Mouse (Mus musculus): ENCODE measurements around the gene D630036H23Rik. TPM values are rescaled to one million over a fixed set of nuclear protein-coding genes. Genes with fewer than 3 reads are reported as not detected.

D630036H23Rik gene
- polyA plus RNA-seq (2014; fragmentation: Nextera tagmentation; extraction: Ambion mirVana): 2.2 and 2.3 TPM in 2 replicates

DNA sequence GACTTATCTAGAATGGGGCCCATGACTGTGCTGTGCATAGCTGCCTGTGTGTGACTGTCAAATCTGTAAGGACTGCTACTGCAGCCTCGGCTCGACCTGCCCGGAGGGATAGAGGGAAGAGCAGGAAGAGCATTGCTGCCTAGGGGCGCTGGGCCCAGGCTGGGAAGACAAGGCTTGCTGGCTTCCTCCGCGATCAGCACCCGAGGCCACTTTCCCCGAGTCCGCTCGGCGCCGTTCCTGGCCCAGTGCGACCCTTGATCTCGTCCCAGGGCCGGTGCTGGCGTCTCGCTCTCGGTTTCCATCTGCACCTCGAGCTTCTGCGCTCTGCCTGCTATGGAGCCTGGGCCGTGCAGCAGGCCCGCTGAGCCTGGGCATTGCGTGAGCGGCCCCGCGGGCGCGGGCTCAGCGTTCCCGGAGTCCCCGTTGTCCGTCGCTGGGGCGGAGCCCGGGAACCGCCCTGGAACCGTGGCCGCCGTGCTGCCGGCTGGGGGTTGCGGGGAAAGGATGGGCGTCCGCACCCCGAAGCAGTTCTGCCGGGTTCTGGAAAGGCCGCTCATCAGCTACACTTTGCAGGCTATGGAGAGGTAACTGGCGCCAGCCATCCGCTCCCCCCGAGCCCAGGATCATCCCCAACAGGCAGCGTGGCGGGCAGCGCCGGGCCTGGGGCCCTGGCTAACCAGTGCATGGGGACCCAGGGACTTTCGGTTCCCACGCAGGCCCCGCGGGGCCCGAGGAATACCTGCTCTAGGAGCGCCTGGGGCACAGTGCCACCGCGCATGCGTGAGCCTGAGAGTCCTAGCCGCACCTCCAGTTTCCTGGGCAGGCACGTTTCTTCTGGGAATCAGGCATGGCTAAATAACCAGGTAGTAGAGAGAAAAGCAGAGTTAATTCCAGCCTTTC lies at the start of gene D630036H23Rik, which contains the start of gene Ispd:
Gene D630036H23Rik, minus strand, starts transcription at position 741 of the 900 bp plus-strand sequence.
Gene Ispd, plus strand, starts transcription at position 10 of the 900 bp plus-strand sequence.
- peak; percentile 18; the same call in 1 of the 2 replicates for TF ChIP-seq CTCF (IDR thresholded peaks at IDR 0.05; ENCODE audit: low read depth)
- DNase-seq (peak; percentile 88), ATAC-seq (ENCODE audit: insufficient read depth) (peak; percentile 92)
- Histone ChIP-seq H3K27me3 (ENCODE audit: insufficient read depth, low read length) (no peaks in the 10 kb centered on the region), H3K4me1 (ENCODE audit: insufficient read depth) (peaks cover 5% of the 10 kb centered on the region; the same call in 1 of the 2 replicates), H3K4me2 (peak within 1 kb of the TSS; percentile 80), H3K9me3 (ENCODE audit: low read depth, low read length) (no peaks in the 10 kb centered on the region), H3K4me3 (ENCODE audit: low read depth, low read length) (peak within 1 kb of the TSS; percentile 64), H3K9ac (peak within 1 kb of the TSS; percentile 94), H3K36me3 (ENCODE audit: insufficient read depth) (no peaks in the 10 kb centered on the region), H3K27ac (ENCODE audit: low read depth) (peak within 1 kb of the TSS; percentile 97)
- under 1% methylated on average over 64 of the region's 64 CpGs for WGBS

GRCm38 (mm10) chr12:36426163-36427045 lies 44.4 kb upstream of the D630036H23Rik start:
- no peak overlapping the region for H3K9ac ChIP-seq
- H3K4me3 ChIP-seq (ENCODE audit: low read depth, low read length): no peak overlapping the region
- TF ChIP-seq CTCF (IDR thresholded peaks at IDR 0.05; ENCODE audit: low read depth): no peak
- WGBS: 38% methylated on average over 15 of the region's 15 CpGs
- no peaks in the 10 kb centered on the region for H3K9me3 ChIP-seq (ENCODE audit: low read depth, low read length)
- H3K27ac ChIP-seq (ENCODE audit: low read depth): peak overlapping the region; percentile 46; the same call in 1 of the 2 replicates
- no peaks in the 10 kb centered on the region for H3K36me3 ChIP-seq (ENCODE audit: insufficient read depth)
- H3K4me2 ChIP-seq: 0 out of 2 replicates have a peak overlapping the region, but pooled peaks have one; percentile 7
- DNase-seq (peak; percentile 80), ATAC-seq (ENCODE audit: insufficient read depth) (peak; percentile 98)
- H3K27me3 ChIP-seq (ENCODE audit: insufficient read depth, low read length): no peaks in the 10 kb centered on the region
- peaks cover 11% of the 10 kb centered on the region; the same call in 1 of the 2 replicates for H3K4me1 ChIP-seq (ENCODE audit: insufficient read depth)

DNA sequence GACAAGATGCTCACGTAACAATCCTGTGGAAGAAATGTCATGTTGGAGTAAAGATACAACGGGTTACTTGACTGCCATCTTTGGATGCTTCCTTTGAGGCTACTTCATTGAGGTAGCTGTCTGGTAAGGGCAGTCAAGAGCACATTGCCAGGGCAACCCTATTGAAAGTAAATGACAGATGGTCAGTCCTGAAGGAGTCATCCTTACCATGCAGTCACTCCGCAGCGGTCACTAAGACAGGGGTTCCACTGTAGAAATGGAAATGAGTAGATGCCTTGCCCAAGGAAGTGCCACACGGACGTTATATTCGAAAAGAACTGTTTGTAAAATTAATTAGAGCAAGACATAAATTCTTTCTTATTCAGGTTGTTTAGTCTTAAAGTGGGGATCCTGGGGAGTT lies 43.3 kb upstream of the D630036H23Rik start:
- Histone ChIP-seq H3K4me2 (no peak overlapping the region), H3K4me3 (ENCODE audit: low read depth, low read length) (no peak overlapping the region), H3K36me3 (ENCODE audit: insufficient read depth) (no peaks in the 10 kb centered on the region), H3K27me3 (ENCODE audit: insufficient read depth, low read length) (no peaks in the 10 kb centered on the region), H3K9ac (no peak overlapping the region), H3K4me1 (ENCODE audit: insufficient read depth) (peaks cover 11% of the 10 kb centered on the region; the same call in 1 of the 2 replicates), H3K9me3 (ENCODE audit: low read depth, low read length) (no peaks in the 10 kb centered on the region), H3K27ac (ENCODE audit: low read depth) (no peak overlapping the region)
- DNase-seq: no peak
- ATAC-seq (ENCODE audit: insufficient read depth): no peak
- no peak for TF ChIP-seq CTCF (IDR thresholded peaks at IDR 0.05; ENCODE audit: low read depth)
- 90% methylated on average over 7 of the region's 7 CpGs for WGBS

- TF ChIP-seq CTCF (IDR thresholded peaks at IDR 0.05; ENCODE audit: low read depth): no peak
- Histone ChIP-seq H3K9me3 (ENCODE audit: low read depth, low read length) (no peaks in the 10 kb centered on the region), H3K9ac (no peak overlapping the region), H3K36me3 (ENCODE audit: insufficient read depth) (no peaks in the 10 kb centered on the region), H3K4me1 (ENCODE audit: insufficient read depth) (peaks cover 11% of the 10 kb centered on the region; the same call in 1 of the 2 replicates), H3K27me3 (ENCODE audit: insufficient read depth, low read length) (no peaks in the 10 kb centered on the region), H3K27ac (ENCODE audit: low read depth) (no peak overlapping the region), H3K4me2 (no peak overlapping the region), H3K4me3 (ENCODE audit: low read depth, low read length) (no peak overlapping the region)
- DNase-seq: no peak
- ATAC-seq (ENCODE audit: insufficient read depth): no peak
- WGBS: 57% methylated on average over 10 of the region's 10 CpGs
Measured at GRCm38 (mm10) chr12:36423677-36424076, 41.7 kb upstream of the D630036H23Rik start.

- H3K4me3 ChIP-seq (ENCODE audit: low read depth, low read length): no peak overlapping the region
- peak overlapping the region; percentile 79; the same call in 1 of the 2 replicates for H3K27ac ChIP-seq (ENCODE audit: low read depth)
- no peak for TF ChIP-seq CTCF (IDR thresholded peaks at IDR 0.05; ENCODE audit: low read depth)
- H3K36me3 ChIP-seq (ENCODE audit: insufficient read depth): no peaks in the 10 kb centered on the region
- H3K9ac ChIP-seq: no peak overlapping the region
- peak; percentile 95 for ATAC-seq (ENCODE audit: insufficient read depth)
- WGBS: 39% methylated on average over 2 of the region's 2 CpGs
- H3K4me2 ChIP-seq: 0 out of 2 replicates have a peak overlapping the region, but pooled peaks have one; percentile 10
- no peaks in the 10 kb centered on the region for H3K4me1 ChIP-seq (ENCODE audit: insufficient read depth)
- peak; percentile 93 for DNase-seq
- H3K27me3 ChIP-seq (ENCODE audit: insufficient read depth, low read length): no peaks in the 10 kb centered on the region
- H3K9me3 ChIP-seq (ENCODE audit: low read depth, low read length): peaks cover 15% of the 10 kb centered on the region; the same call in 1 of the 2 replicates
Measured at GRCm38 (mm10) chr12:36395115-36395514, 13.1 kb upstream of the D630036H23Rik start.

- no peak overlapping the region for H3K9ac ChIP-seq
- no peaks in the 10 kb centered on the region; the same call in 1 of the 2 replicates for H3K9me3 ChIP-seq (ENCODE audit: low read depth, low read length)
- no peak overlapping the region for H3K4me2 ChIP-seq
- H3K27ac ChIP-seq (ENCODE audit: low read depth): no peak overlapping the region
- H3K36me3 ChIP-seq (ENCODE audit: insufficient read depth): no peaks in the 10 kb centered on the region
- H3K27me3 ChIP-seq (ENCODE audit: insufficient read depth, low read length): no peaks in the 10 kb centered on the region
- WGBS: 80% methylated on average over 4 of the region's 4 CpGs
- no peak for ATAC-seq (ENCODE audit: insufficient read depth)
- H3K4me1 ChIP-seq (ENCODE audit: insufficient read depth): 0 out of 2 replicates have a peak, but pooled peaks cover 2% of the 10 kb centered on the region
- no peak for TF ChIP-seq CTCF (IDR thresholded peaks at IDR 0.05; ENCODE audit: low read depth)
- H3K4me3 ChIP-seq (ENCODE audit: low read depth, low read length): no peak overlapping the region
- DNase-seq: no peak
Measured at GRCm38 (mm10) chr12:36386991-36387390, 5.0 kb upstream of the D630036H23Rik start.

Data from lung, embryonic 14.5 days (tissue).